ENCODE assay signal across 8 mouse cellular contexts in the genomic region with DNA sequence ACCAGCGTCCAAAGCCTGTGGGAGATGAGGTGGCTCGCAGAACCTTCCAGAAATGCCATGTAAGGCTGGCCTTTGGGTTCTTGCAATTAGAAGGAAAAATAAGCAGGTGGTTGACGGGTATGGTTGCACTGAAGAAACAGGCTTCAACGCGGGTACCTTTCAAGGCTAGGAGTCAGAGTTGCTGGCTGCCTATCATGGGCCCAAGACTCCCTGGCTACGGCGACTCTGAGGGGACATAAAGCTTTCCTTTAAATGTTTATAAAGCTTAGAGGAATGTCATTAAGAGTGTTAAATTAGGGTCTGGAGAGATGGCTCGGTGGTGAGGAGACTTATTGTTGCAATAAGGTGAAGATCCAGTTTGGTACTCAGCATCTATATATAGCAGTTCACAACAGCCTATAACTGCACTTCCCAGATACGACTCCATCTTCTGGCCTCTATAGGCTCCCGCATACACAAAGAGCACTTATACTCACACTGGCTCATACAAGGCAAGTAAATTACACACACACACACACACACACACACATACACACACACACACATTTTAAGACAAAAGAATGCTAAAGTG. TPM values are rescaled to one million over a fixed set of nuclear protein-coding genes. Genes with fewer than 3 reads are reported as not detected.
DNase-seq lines count a peak whose midpoint lies in the region; ATAC-seq and TF ChIP-seq lines count a peak whose summit lies in the region.

No protein-coding gene starts in this region.

- peak overlapping the region; percentile 65 for H3K4me3 ChIP-seq in gastrocnemius, adult 2 months
- 0 out of 2 replicates have a peak overlapping the region, but pooled peaks have one; percentile 1 for H3K4me3 ChIP-seq in thymus, adult 2 months (ENCODE audit: control insufficient read depth, insufficient read depth, low read length)
- peak overlapping the region; percentile 28; the same call in 1 of the 2 replicates for H3K4me3 ChIP-seq in neural tube, embryonic 12.5 days

- peak overlapping the region; percentile 76 for H3K27ac ChIP-seq in gastrocnemius, adult 2 months
- H3K27ac ChIP-seq in thymus, adult 2 months (ENCODE audit: control insufficient read depth, insufficient read depth, low read length): no peak overlapping the region
- H3K27ac ChIP-seq in neural tube, embryonic 12.5 days: no peak overlapping the region

- H3K36me3 ChIP-seq in thymus, adult 2 months (ENCODE audit: control insufficient read depth, insufficient read depth, low read length): no peaks in the 10 kb centered on the region
- no peaks in the 10 kb centered on the region for H3K36me3 ChIP-seq in neural tube, embryonic 12.5 days

- H3K4me2 ChIP-seq in neural tube, embryonic 12.5 days (replicated peaks): peak overlapping the region; percentile 61

- H3K9me3 ChIP-seq in neural tube, embryonic 12.5 days: no peaks in the 10 kb centered on the region

- TF ChIP-seq CTCF in gastrocnemius, adult 2 months (IDR thresholded peaks at IDR 0.05): no peak
- TF ChIP-seq CTCF in thymus, adult 2 months (IDR thresholded peaks at IDR 0.05; ENCODE audit: borderline replicate concordance, control insufficient read depth, extremely low read depth, insufficient read depth, low read length, poor library complexity): no peak

- peak; percentile 69 for ATAC-seq in neural tube, embryonic 12.5 days (ENCODE audit: low FRiP score, low read depth)

- H3K9ac ChIP-seq in neural tube, embryonic 12.5 days: 0 out of 2 replicates have a peak overlapping the region, but pooled peaks have one; percentile 22

- DNase-seq in gastrocnemius, adult 2 months: no peak
- DNase-seq in gastrocnemius, adult 18-20 months (ENCODE audit: low spot score): no peak
- no peak for DNase-seq in thymus, adult 2 months
- DNase-seq in thymus, postnatal 4 days: no peak
- peak; percentile 46 for DNase-seq in kidney, postnatal 10 days
- DNase-seq in cerebellum, postnatal 4 days (ENCODE audit: low spot score in 2 of 2): no peak
- DNase-seq in frontal cortex, postnatal 10 days (ENCODE audit: low spot score in 2 of 2): no peak

- 0 out of 2 replicates have a peak, but pooled peaks cover 3% of the 10 kb centered on the region for H3K4me1 ChIP-seq in thymus, adult 2 months (replicated peaks; ENCODE audit: control insufficient read depth, insufficient read depth, low read length)
- H3K4me1 ChIP-seq in neural tube, embryonic 12.5 days: 0 out of 2 replicates have a peak, but pooled peaks cover 3% of the 10 kb centered on the region

- intact Hi-C loops in gastrocnemius, adult 2 months (cut with DNase I): loop anchor here (1.0 to 5.0 kb wide), 3 partner anchors 72 to 330 kb away; no protein-coding TSS in a partner anchor

- no peak for TF ChIP-seq POLR2A in thymus, adult 2 months (IDR thresholded peaks at IDR 0.05; ENCODE audit: control insufficient read depth, extremely low read depth, insufficient read depth, low read length, poor library complexity)

- WGBS in thymus, adult 2 months: 35% methylated on average over 10 of the region's 10 CpGs
- WGBS in neural tube, embryonic 12.5 days: 41% methylated on average over 10 of the region's 10 CpGs

- H3K27me3 ChIP-seq in thymus, adult 2 months (ENCODE audit: control insufficient read depth, insufficient read depth, low read length): no peaks in the 10 kb centered on the region
- H3K27me3 ChIP-seq in neural tube, embryonic 12.5 days (replicated peaks): no peaks in the 10 kb centered on the region

RNA-seq across cellular contexts. Expression of a gene that starts 21.9 kb away (rescaled TPM):
- not detected for total RNA-seq in gastrocnemius, adult 2 months (2021)
- not detected for total RNA-seq in gastrocnemius, adult 18-20 months (2021)
- polyA plus RNA-seq in thymus, adult 2 months (2012; rRNA removed): not detected in 2 replicates
- polyA plus RNA-seq in neural tube, embryonic 12.5 days (2016; fragmentation: Nextera tagmentation; extraction: Ambion mirVana): not detected in 2 replicates

Comparison
In these comparisons a context has a peak if more than half of its experiments do, and no peak if none do; other contexts are left out.
1. H3K4me3 ChIP-seq: peak in every context shown above with its lines; median percentile 65 in gastrocnemius, adult 2 months; 28 in neural tube, embryonic 12.5 days; 1 in thymus, adult 2 months.